Mouse (Mus musculus) erythroblast, embryonic 14.5 days (primary cell): Measurements from ENCODE around the gene Cbfa2t3. TPM values are rescaled to one million over a fixed set of nuclear protein-coding genes. Genes with fewer than 3 reads are reported as not detected.

Experiments
- H3K27me3 ChIP-seq: 2 replicates; pipeline ENCODE4 v1.6.1; 2012; ENCODE audit warnings: inconsistent platforms; ENCODE audit not compliant: control insufficient read depth
- H3K36me3 ChIP-seq: 2 replicates; pipeline ENCODE4 v1.6.1; 2012; ENCODE audit warnings: mild to moderate bottlenecking, inconsistent platforms; ENCODE audit not compliant: control insufficient read depth
- H3K4me1 ChIP-seq: 2 replicates; pipeline ENCODE4 v1.6.1; 2012; ENCODE audit warnings: inconsistent platforms; ENCODE audit not compliant: control insufficient read depth
- H3K4me3 ChIP-seq: replicated peaks from 2 replicates; pipeline ENCODE3; 2012; ENCODE audit warnings: moderate library complexity, mild to moderate bottlenecking, inconsistent platforms
- H3K9me3 ChIP-seq: 2 replicates; pipeline ENCODE4 v1.6.1; 2012; ENCODE audit warnings: low read length, inconsistent platforms, mixed read lengths; ENCODE audit not compliant: control insufficient read depth
- GATA1 ChIP-seq: IDR thresholded peaks from 2 replicates; pipeline ENCODE4 v1.6.1; 2012; ENCODE audit warnings: low read length, inconsistent platforms, mixed read lengths
- TAL1 ChIP-seq: IDR thresholded peaks from 3 replicates; pipeline ENCODE4 v1.6.1; 2012; ENCODE audit warnings: low read length, inconsistent platforms, mixed read lengths
- polyA plus RNA-seq: library from polyadenylated mRNA; stranded (reverse); fragments of >175 nt; gene quantifications from 2 replicates; pipeline ENCODE4 v1.2.3, GENCODE M21; 2012

Cbfa2t3 gene
- polyA plus RNA-seq: 6.1 and 8.9 TPM in 2 replicates

DNA sequence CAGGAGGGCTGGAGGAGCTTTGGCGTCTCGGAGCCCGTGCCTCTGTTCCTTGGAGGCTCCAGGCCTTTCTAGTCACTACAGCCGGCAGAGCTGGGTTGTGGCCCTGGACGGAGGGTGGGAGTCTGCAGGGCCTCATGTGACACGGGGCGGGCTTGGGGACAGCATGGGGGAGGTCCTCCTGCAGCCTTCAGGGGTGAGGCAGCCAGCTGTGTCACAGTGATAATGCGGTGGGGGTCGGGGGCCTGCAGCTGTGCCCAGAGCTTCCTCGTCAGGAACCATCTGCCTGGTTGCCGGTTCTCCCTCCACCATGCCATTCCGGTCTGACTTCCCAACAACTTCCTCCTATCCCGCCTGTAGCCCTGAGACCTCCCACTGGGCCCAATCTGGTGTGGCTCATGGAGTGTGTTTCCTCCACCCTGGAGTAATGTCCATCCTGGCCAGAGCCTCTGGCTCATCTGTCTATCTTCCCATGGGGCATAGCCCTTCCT, at the start of gene Cbfa2t3:
Gene Cbfa2t3 (minus strand): TSS at position 105 of the 488 bp plus-strand sequence.
- Histone ChIP-seq H3K4me3 (peak within 1 kb of the TSS; percentile 64), H3K9me3 (no peaks in the 10 kb centered on the region), H3K36me3 (peaks cover 23% of the 10 kb centered on the region), H3K4me1 (peaks cover 88% of the 10 kb centered on the region), H3K27me3 (peaks cover 33% of the 10 kb centered on the region)
- TF ChIP-seq GATA1: no peak
- peak; percentile 33; the same call in 1 of the 3 replicates for TF ChIP-seq TAL1

DNA sequence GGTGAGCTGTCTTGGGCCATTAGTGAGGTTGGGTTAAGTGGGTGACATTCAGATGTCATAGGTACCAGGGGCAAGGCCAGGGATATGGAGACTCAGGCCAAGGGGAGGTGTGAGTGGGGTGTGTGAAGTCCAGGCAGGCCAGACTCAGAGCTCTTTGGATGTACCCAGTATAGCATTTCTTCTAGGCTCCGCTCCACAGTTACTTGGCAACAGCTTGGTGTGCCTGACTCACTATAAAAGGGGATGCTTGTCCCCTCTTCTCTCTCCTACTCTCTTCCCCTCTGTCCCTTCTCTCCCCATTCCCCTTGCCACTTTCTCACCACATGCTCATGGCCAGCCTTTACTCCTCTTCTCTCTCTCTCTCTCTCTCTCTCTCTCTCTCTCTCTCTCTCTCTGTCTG, 48.9 kb upstream of the Cbfa2t3 start:
- TF ChIP-seq TAL1 (no peak), GATA1 (no peak)

DNA sequence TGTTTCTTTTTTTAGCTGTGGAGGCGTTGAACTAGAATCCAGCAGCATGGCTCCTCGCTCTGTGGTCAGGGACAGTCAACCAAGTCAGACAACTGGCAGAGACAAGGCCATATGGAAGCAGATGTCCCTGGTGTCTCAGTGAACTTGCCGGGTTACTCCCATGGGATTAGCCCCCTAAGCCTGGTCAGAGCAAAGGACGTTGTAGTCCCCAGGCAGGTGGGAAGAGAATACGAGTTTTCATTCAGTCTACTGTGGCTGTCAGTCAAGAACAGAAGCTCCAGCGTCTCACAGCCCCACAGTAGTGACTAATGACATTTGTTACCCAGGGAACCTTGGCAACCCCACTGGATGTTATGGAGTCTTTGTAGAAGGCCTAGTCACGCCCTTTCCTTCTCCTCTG, 47.5 kb upstream of the Cbfa2t3 start:
- TF ChIP-seq TAL1: no peak
- H3K4me3 ChIP-seq: no peak overlapping the region
- H3K4me1 ChIP-seq: peaks cover 9% of the 10 kb centered on the region
- H3K9me3 ChIP-seq: no peaks in the 10 kb centered on the region
- H3K27me3 ChIP-seq: peaks cover 98% of the 10 kb centered on the region
- H3K36me3 ChIP-seq: no peaks in the 10 kb centered on the region

More for the DNA sequence above, 48.9 kb upstream of the Cbfa2t3 start:
- Histone ChIP-seq H3K27me3 (peaks cover 98% of the 10 kb centered on the region), H3K9me3 (no peaks in the 10 kb centered on the region), H3K4me3 (no peak overlapping the region), H3K4me1 (peaks cover 9% of the 10 kb centered on the region), H3K36me3 (no peaks in the 10 kb centered on the region)

DNA sequence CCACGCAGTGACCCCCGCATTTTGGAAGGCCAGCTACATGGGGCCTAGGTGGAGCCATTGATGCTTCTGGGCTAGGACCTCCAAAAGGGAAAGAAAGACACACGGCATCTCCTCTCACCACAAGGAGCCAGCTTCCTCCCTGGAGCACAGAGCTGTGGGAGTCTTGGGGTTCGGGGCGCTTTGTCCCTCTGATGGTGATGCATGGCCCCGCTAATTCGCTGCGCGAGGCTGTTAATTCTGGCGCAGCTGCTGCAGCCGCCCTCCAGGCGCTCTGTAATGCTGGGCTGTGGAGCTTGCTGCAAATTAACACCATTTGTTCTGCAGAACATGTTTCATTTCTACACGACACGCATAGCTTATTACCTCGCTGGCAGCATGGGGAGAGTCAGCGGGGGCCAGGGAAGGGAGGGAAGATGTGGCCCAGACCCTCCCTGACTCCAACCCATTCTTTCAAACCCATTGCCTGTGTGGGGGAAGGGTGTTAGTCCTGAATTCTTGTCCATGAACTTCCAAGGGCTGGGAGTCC, 46.9 kb upstream of the Cbfa2t3 start:
- Histone ChIP-seq H3K4me1 (peaks cover 7% of the 10 kb centered on the region), H3K4me3 (no peak overlapping the region), H3K27me3 (peaks cover 98% of the 10 kb centered on the region), H3K9me3 (no peaks in the 10 kb centered on the region), H3K36me3 (no peaks in the 10 kb centered on the region)
- no peak for TF ChIP-seq TAL1
- TF ChIP-seq GATA1: no peak

DNA sequence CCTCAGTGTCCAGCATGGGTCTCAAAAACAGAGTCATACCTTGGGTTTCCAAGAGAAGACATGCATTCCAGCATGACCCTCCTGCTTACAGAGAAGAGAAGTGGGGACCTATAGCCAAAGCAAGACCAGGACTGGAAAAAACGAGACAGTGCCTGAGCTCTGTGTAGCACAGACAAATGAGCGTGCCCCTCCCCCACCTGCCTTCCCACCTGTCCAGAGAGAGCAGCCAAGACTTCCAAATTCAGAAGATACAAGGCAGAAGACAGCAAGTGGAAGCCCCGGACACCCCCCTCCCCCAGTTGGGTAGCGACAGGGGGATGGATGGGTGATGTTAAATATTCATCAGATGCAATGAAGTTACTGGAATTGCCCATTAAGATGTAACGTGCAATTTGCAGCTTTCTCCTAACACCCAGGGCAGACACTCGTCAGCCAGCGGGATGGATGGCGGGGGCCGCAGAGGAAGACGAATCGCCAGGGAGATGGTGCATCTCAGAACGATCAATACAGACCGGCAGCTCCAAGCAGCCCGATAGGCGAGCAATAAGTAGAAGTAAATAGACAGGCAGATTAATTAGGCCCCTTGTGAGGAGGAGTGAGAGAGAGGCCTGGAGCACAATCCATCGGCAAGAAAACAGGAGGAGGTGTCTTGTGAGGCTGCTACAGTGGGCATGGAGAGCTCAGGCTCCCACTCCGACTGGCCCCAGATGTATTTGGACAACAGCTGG, 46.3 kb upstream of the Cbfa2t3 start:
- peaks cover 98% of the 10 kb centered on the region for H3K27me3 ChIP-seq
- H3K4me3 ChIP-seq: no peak overlapping the region
- no peaks in the 10 kb centered on the region for H3K36me3 ChIP-seq
- no peak for TF ChIP-seq GATA1
- no peak for TF ChIP-seq TAL1
- peaks cover 4% of the 10 kb centered on the region for H3K4me1 ChIP-seq
- no peaks in the 10 kb centered on the region for H3K9me3 ChIP-seq

DNA sequence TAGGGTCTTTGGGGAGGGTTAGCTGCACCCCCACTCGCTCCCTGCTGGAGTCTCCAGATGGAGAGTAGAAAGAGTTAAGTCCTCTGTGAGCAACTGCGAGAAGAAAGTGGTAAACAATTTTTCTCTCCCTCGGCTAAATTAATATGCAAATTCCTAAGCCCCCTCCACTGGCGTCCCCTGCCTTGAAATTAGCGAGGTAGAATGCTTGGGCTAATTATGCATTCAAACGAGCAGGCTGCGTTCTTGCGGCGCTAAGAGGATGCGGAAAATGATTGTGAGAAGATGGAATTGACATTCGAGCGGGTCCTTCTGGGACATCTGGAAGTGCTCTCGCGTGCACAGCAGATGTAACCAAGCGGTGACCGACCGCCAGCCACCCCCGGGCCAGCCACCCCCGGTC, 43.6 kb upstream of the Cbfa2t3 start:
- TF ChIP-seq GATA1 (no peak), TAL1 (no peak)
- H3K4me1 ChIP-seq: peaks cover 17% of the 10 kb centered on the region
- no peak overlapping the region for H3K4me3 ChIP-seq
- H3K9me3 ChIP-seq: no peaks in the 10 kb centered on the region
- no peaks in the 10 kb centered on the region for H3K36me3 ChIP-seq
- H3K27me3 ChIP-seq: peaks cover 94% of the 10 kb centered on the region

DNA sequence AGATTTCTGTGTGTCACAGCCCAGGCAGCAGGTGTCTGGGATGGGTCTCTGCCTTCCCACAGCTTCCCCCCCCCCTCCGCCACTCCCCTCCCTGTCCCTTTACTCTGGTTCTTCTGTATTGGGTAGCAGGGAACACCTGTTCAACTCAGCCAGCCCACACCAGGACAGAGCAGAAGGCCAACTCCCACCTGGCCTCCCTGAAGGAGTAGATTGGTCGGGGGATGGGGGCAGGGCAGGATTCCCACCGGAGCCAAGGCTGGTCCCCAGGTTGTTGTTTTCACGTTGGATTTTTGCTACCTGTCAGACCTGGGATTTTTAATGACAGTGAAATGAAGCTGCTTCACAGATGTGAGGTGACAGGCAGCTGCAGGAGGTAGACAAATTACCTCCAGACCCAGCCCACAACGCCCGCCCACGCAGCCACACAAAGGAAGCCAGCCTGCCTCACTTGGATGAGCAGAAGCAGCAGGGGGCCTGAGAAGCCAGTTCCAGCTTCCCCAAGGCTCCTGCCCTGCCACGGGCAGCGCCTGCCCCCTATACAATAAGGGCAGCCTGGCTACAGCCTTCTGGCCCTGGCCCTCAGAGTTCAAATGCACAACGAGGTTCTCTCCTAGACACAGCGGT, 40.3 kb upstream of the Cbfa2t3 start:
- H3K4me3 ChIP-seq: no peak overlapping the region
- H3K36me3 ChIP-seq: no peaks in the 10 kb centered on the region
- H3K27me3 ChIP-seq: peaks cover 89% of the 10 kb centered on the region
- TF ChIP-seq GATA1: no peak
- TF ChIP-seq TAL1: no peak
- H3K9me3 ChIP-seq: no peaks in the 10 kb centered on the region
- peaks cover 47% of the 10 kb centered on the region for H3K4me1 ChIP-seq

DNA sequence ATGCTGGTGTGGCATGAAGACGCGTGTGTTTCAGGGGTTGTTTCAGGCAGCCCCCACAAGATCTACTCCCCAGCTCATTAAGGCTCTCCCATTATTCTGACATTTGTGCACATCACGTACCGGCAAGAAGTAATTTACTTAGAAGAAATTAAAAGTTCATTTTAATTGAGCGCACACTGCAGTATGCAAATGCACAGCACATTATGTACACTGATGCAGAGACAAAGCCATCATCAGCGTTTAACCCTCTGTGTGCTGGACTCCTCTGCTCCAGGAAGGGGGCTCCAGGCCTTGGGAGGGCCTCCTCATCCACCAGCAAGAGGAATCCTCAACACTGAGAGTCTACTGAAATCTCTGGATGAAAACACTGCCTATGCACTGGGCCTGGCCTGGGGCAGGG, 39.0 kb upstream of the Cbfa2t3 start:
- Histone ChIP-seq H3K27me3 (peaks cover 89% of the 10 kb centered on the region), H3K36me3 (no peaks in the 10 kb centered on the region), H3K4me1 (peaks cover 50% of the 10 kb centered on the region), H3K4me3 (no peak overlapping the region), H3K9me3 (no peaks in the 10 kb centered on the region)
- TF ChIP-seq TAL1: no peak

DNA sequence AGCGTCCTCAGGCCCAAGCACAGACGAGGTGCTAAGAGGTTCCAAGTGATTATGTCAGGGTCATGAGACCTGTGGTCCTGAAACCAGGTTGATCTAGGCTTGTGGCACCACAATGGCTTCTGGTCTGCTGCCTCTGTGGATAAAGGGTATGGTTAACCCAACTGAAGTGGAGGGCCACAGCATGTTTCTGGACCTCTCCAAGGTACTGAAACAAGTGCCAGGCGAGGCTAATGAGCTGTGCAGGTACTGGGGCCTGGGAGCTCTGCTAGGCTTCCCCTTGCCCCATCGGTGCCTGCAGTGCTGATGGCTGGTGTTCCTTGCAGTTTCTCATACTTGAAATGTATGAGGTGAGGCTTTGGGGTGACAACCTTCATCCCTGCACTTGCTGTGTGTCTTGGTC, 38.2 kb upstream of the Cbfa2t3 start:
- H3K4me1 ChIP-seq: peaks cover 50% of the 10 kb centered on the region
- no peak for TF ChIP-seq TAL1
- TF ChIP-seq GATA1: no peak
- H3K9me3 ChIP-seq: no peaks in the 10 kb centered on the region
- H3K36me3 ChIP-seq: no peaks in the 10 kb centered on the region
- no peak overlapping the region for H3K4me3 ChIP-seq
- H3K27me3 ChIP-seq: peaks cover 89% of the 10 kb centered on the region
